Mouse (Mus musculus) brain, embryonic 18.5 days (tissue): ENCODE measurements at regions not wholly inside any gene's neighbourhood (a gene's known extent, or its start where the extent isn't known, plus 50 kb on each side); places are given as distances from the start of the nearest gene placed in this dataset.

Source experiments
- DNase-seq: peaks from one replicate; pipeline ENCODE4 v3.0.0-alpha.2; 2012; ENCODE audit warnings: low read depth, low spot score

DNA sequence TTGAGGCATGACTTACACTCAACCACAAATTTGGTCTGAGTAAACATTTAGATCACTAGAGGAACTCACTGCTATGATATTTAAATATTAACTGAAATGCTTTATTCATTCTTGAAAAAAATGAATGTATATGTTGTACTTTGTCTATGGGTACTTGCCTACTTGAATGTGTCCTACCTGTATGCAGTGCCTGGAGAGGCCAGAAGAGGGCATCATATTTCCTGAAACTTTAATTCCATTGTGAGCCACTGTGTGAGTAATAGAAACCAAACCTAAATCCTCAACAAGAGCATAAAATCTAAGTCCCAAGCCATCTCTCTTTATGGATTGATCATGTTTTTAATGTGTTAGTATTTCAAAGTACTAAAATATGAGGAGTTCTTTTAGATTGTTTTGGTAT is 1252.4 kb upstream of the Lrrtm3 start:
- DNase-seq, result no peak

DNA sequence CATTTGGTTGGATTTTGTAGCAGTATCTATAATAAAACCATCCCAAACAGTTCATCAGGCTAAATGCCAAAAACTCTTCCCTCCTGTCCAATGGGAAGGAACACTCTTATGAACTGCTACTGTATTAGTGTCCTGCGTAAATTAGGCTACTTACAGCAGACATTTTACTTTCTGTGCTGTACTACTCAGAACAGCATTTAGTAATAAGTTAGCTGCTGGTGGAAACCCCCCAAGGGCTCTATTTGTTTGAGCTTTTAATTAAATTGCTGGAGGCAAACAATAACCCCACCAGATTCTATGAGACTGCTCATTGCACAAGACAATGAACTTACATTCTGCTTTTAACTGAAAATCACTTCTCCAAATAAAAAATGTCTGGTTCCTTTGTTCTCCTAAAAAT is 1240.3 kb upstream of the Lrrtm3 start:
- no peak for DNase-seq

DNA sequence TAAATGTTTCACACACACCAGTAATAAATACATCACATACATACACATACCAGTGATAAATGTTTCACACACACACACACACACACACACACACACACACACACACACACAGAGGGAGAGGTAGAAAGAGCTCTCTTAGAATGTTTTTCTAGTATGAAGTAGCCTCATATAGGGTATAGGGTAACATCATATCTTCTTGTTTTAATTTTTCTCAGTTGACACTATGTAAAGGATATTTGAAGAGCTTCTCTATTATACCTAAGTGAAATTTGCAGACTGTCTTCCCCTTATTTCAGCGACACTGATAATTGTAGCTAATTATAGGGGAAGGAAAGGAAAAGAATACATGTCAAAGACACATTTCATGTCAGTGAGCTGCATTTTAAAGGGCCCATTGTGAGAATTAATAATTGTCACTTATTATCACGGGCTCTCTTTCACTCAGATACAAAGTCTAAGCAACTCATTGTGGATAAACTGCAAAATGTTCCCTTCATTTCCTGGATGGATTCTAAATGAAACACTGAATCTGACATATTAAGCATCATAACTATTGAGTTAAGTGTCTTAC is 1234.8 kb upstream of the Lrrtm3 start:
- peak; percentile 18 for DNase-seq

- DNase-seq, result no peak
Observed at GRCm38 (mm10) chr10:65298263-65298662, 1208.2 kb upstream of the Lrrtm3 start.
